Mouse (Mus musculus) myocyte (in vitro differentiated cells): ENCODE measurements around the gene Alad. TPM values are rescaled to one million over a fixed set of nuclear protein-coding genes. Genes with fewer than 3 reads are reported as not detected.
A peak's percentile ranks its signal among the peaks of the same experiment; 100 is the strongest.

ENCODE experiments used
- H3K27me3 ChIP-seq: one replicate; pipeline ENCODE4 v1.6.1; 2011; ENCODE audit not compliant: control insufficient read depth, insufficient read depth, insufficient read length
- H3K36me3 ChIP-seq: one replicate; pipeline ENCODE4 v1.6.1; 2011; ENCODE audit not compliant: control insufficient read depth, insufficient read depth
- H3K4me2 ChIP-seq: one replicate; pipeline ENCODE4 v1.6.1; 2011; ENCODE audit warnings: low read depth, control low read depth
- H3K4me3 ChIP-seq: one replicate; pipeline ENCODE4 v1.5.1; 2011; ENCODE audit warnings: mild to moderate bottlenecking, control low read depth, moderate library complexity
- H3K79me2 ChIP-seq: one replicate; pipeline ENCODE4 v1.6.1; 2011; ENCODE audit not compliant: control insufficient read depth, insufficient read depth
- H3ac ChIP-seq: one replicate; pipeline ENCODE4 v1.6.1; 2011; ENCODE audit not compliant: control insufficient read depth, insufficient read length
- MAX ChIP-seq: IDR thresholded peaks from one replicate; pipeline ENCODE4 v1.6.1; 2011; ENCODE audit warnings: low read depth, mild to moderate bottlenecking, control low read depth
- MYOD1 ChIP-seq, 3 experiments: IDR thresholded peaks; one replicate each; pipeline ENCODE4 v1.6.1; 2011; ENCODE audit warnings: control low read depth in 2 of 3, low read depth in 2 of 3, mild to moderate bottlenecking in 2 of 3, moderate library complexity in 1 of 3; ENCODE audit not compliant: insufficient read length in 2 of 3, control insufficient read depth in 1 of 3
- MYOG ChIP-seq, 3 experiments: IDR thresholded peaks; one replicate each; pipeline ENCODE4 v1.6.1; 2011; ENCODE audit warnings: control low read depth in 2 of 3, low read depth in 2 of 3, mild to moderate bottlenecking in 2 of 3; ENCODE audit not compliant: insufficient read length in 2 of 3, control insufficient read depth in 1 of 3, insufficient read depth in 1 of 3
- POLR2A ChIP-seq: IDR thresholded peaks from one replicate; pipeline ENCODE4 v1.6.1; 2011; ENCODE audit warnings: low read depth, mild to moderate bottlenecking, control low read depth, moderate library complexity; ENCODE audit not compliant: insufficient read length
- POLR2AphosphoS2 ChIP-seq: IDR thresholded peaks from one replicate; pipeline ENCODE4 v1.6.1; 2011; ENCODE audit warnings: low read depth, control low read depth; ENCODE audit not compliant: insufficient read length
- REST ChIP-seq: IDR thresholded peaks from one replicate; pipeline ENCODE4 v1.6.1; 2011; ENCODE audit warnings: mild to moderate bottlenecking, control low read depth, moderate library complexity; ENCODE audit not compliant: insufficient read depth, insufficient read length
- TCF12 ChIP-seq: IDR thresholded peaks from one replicate; pipeline ENCODE4 v1.6.1; 2011; ENCODE audit warnings: mild to moderate bottlenecking, control low read depth; ENCODE audit not compliant: poor library complexity, insufficient read depth, severe bottlenecking
- TCF3 ChIP-seq: IDR thresholded peaks from one replicate; pipeline ENCODE4 v1.6.1; 2011; ENCODE audit warnings: low read depth, control low read depth; ENCODE audit not compliant: insufficient read length
- USF1 ChIP-seq: IDR thresholded peaks from one replicate; pipeline ENCODE4 v1.6.1; 2011; ENCODE audit warnings: low read depth, mild to moderate bottlenecking, control low read depth, moderate library complexity
- polyA plus RNA-seq: library from polyadenylated mRNA; unstranded; fragments of >200 nt; fragmentation: generic; extraction: Trizol; gene quantifications from one replicate; pipeline ENCODE4 v1.2.1, GENCODE M21; 2012; ENCODE audit warnings: missing spikeins

Gene Alad
- polyA plus RNA-seq, 1 experiment = 89.6 TPM

- no peak overlapping the region for H3K4me3 ChIP-seq
- H3K27me3 ChIP-seq = no peaks in the 10 kb centered on the region
- H3K4me2 ChIP-seq = no peak overlapping the region
- no peaks in the 10 kb centered on the region for H3K79me2 ChIP-seq
- TF ChIP-seq REST (no peak), POLR2AphosphoS2 (no peak), MYOD1 (IDR thresholded peaks at IDR 0.05; ENCODE audit: control insufficient read depth in 1 of 3, insufficient read length in 2 of 3, low read depth in 2 of 3) (peak in 2 of 3 experiments; percentile 84 to 89), TCF12 (no peak), POLR2A (no peak), USF1 (no peak), MAX (no peak), TCF3 (peak; percentile 8), MYOG (IDR thresholded peaks at IDR 0.05; ENCODE audit: control insufficient read depth in 1 of 3, insufficient read depth in 1 of 3, insufficient read length in 2 of 3, low read depth in 2 of 3) (peak in 2 of 3 experiments; percentile 89 to 93)
- H3ac ChIP-seq = no peak overlapping the region
- H3K36me3 ChIP-seq = no peaks in the 10 kb centered on the region
Observed at GRCm38 (mm10) chr4:62460348-62460747, 59.4 kb downstream of the Alad start.

Other genes with a start within 250 kb of the Alad start
- 18.4 TPM for gene Fkbp15, start 159.4 kb downstream of the Alad start, polyA plus RNA-seq
- gene Slc31a1, start 159.2 kb downstream of the Alad start, polyA plus RNA-seq = 22.5 TPM
- 49.2 TPM for gene Cdc26, start 111.3 kb downstream of the Alad start, polyA plus RNA-seq
- gene Prpf4, start 111.1 kb downstream of the Alad start, polyA plus RNA-seq = 6.0 TPM
- gene Rnf183, start 84.7 kb downstream of the Alad start, polyA plus RNA-seq = not detected
- 3.3 TPM for gene Wdr31, start 49.0 kb downstream of the Alad start, polyA plus RNA-seq
- 1.1 TPM for gene Bspry, start 39.9 kb downstream of the Alad start, polyA plus RNA-seq
- 26.8 TPM for gene Hdhd3, start 16.5 kb downstream of the Alad start, polyA plus RNA-seq
- gene Pole3, start 5.2 kb upstream of the Alad start, polyA plus RNA-seq = 37.3 TPM
- 0.08 TPM for gene 4933430I17Rik, start 5.5 kb upstream of the Alad start, polyA plus RNA-seq
- 40.4 TPM for gene Rgs3, start 39.9 kb upstream of the Alad start, polyA plus RNA-seq